Mouse (Mus musculus) splenic B cell, adult 2 months (primary cell): ENCODE measurements around the gene Zfp365.
A peak's percentile ranks its signal among the peaks of the same experiment; 100 is the strongest.

Experiments
- DNase-seq: peaks from one replicate; pipeline ENCODE4 v3.0.0-alpha.2; 2011; ENCODE audit warnings: low read depth, low spot score
- H3K27me3 ChIP-seq: 2 replicates; pipeline ENCODE4 v1.6.1; 2012; ENCODE audit warnings: mild to moderate bottlenecking, low read length, moderate library complexity, mixed read lengths; ENCODE audit not compliant: control insufficient read depth, poor library complexity, insufficient read depth, severe bottlenecking
- H3K36me3 ChIP-seq: 2 replicates; pipeline ENCODE4 v1.6.1; 2012; ENCODE audit warnings: mild to moderate bottlenecking, low read length, moderate library complexity, mixed read lengths; ENCODE audit not compliant: control insufficient read depth, poor library complexity, insufficient read depth, severe bottlenecking

The Zfp365 gene

DNA sequence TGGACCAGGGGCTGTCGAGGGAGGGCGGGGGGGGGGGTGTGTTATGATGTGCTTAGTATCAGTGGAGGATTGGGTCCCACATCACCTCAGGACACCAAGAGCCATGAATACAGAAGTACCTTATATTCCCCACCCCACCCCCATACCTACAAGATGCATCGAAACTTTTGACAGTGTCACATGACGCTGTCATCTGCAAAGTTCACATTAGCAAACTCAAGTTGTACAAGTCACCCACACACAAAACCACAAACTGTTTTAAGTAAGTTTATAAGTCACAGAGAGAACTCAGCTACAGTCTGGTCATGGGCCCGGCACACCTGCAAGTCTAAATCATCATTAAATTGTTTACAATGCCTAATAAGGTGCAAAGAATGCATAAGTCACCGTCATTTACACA is 21.3 kb downstream of the Zfp365 start:
- Histone ChIP-seq H3K36me3 (no peaks in the 10 kb centered on the region), H3K27me3 (no peaks in the 10 kb centered on the region)
- DNase-seq: no peak

DNA sequence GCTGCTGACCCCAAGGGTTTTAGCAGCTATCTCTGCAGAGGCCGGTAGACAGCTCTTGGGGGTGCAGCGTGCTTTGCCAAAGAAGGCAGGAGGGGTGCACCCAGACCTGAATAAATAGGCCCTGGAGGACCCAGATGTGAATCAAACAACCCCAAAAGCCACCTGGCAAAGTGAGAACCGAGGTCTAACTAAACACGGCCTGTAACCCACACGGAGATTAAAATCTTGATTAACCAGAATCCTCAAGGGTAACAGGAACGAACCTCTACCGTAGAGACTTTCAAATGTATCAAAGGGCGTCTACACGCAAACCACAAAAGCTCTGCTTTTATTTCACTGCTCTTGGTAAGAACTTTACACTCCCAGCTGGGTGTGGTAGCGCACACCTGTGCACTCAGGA is 24.5 kb downstream of the Zfp365 start:
- Histone ChIP-seq H3K27me3 (no peaks in the 10 kb centered on the region), H3K36me3 (no peaks in the 10 kb centered on the region)
- DNase-seq: no peak

DNA sequence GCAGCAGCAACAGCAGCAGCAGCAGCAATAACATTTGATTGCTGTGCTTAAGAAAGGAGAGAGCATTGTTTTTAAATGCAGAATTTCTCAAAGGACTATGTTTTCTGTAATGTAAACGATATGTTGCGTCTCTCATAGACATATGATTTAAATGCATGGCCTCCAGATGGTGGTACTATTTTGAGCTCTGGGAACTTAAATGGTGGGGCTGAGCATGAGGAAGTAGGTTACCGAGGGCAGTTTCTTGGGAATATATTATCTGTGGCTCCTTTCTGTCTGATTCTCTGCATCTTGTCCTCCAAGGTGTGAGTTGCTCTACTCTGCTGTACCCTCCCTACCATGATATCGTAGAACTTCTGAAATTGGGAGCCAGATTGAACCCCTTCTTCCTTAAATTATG is 31.8 kb downstream of the Zfp365 start:
- no peaks in the 10 kb centered on the region for H3K36me3 ChIP-seq
- DNase-seq: no peak

DNA sequence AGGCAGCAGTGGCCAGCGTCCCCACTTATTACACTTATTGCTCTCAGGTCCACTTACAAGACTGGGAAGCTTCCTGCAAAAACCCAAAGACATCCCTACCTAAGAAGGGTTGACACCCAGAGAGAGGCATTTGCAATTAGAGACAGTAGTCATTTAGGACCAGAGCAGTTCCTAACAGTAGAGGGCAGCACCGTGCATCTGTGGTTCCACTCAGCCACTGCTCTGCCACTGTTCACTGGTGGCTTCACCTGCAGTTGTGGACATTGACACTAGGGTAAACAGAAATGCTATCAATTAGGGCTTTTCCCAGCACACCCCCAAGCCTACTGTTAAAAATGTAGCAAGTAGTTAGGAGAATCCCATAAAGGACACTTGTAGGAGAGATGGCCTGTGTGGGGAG is 40.7 kb downstream of the Zfp365 start:
- H3K27me3 ChIP-seq: no peaks in the 10 kb centered on the region
- peak; percentile 77 for DNase-seq
- no peaks in the 10 kb centered on the region for H3K36me3 ChIP-seq

More for the DNA sequence above, 31.8 kb downstream of the Zfp365 start:
- H3K27me3 ChIP-seq: no peaks in the 10 kb centered on the region

DNA sequence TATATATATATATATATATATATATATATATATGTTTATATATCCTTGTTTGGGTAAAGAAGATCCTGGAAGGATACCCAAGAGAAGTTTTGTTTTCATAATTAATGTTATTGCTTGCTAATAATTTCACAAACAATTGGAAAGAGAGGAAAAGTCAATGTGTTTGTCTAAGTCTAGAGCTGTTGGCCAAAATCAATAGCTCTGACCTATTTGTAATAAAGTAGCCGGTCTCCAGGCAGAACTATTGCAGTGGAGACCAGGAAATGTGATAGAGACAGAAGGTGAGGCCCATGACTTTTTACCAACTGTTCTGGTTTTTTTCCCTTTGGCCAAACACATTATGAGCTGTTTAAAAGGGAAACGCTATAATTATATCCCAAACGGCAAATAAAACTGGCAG is 44.2 kb downstream of the Zfp365 start:
- Histone ChIP-seq H3K36me3 (no peaks in the 10 kb centered on the region), H3K27me3 (no peaks in the 10 kb centered on the region)
- no peak for DNase-seq

DNA sequence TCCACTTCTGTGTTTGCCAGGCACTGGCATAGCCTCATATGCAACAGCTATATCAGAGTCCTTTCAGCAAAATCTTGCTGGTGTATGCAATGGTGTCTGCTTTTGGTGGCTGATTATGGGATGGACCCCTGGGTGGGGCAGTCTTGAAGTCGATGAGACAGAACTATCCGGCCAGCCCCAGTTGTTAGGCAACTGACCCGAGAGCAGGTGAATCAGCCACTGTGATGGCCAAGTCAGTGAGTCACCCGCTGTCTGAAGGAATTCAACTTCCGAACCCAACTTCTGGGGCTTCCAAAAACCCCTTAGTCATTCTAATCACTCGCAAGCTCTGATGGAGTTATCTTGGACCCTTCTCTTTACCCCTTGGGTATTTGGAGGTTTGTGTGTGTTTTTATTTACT is 46.6 kb downstream of the Zfp365 start:
- H3K36me3 ChIP-seq: no peaks in the 10 kb centered on the region
- DNase-seq: no peak
- H3K27me3 ChIP-seq: no peaks in the 10 kb centered on the region

DNA sequence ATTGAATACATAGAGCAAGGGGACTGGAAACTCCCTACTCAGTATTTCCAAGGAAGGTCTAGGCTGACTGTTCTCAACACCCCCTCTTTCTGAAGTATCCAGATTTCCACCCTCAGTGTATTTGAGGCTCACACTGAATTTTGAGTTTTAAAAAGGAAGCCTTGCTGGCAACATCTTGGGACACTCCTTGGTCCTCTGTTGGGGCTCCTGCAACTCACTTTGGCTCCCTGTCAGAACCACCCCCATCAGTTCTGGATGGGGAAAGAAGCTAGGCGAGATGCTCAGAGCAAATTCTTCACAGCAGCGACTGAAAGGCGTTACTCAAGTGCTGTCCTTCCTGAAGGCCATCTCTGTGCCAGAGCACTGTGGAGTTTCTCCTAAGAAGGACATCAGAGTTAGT is 47.4 kb downstream of the Zfp365 start:
- no peak for DNase-seq
- no peaks in the 10 kb centered on the region for H3K36me3 ChIP-seq
- H3K27me3 ChIP-seq: no peaks in the 10 kb centered on the region

DNA sequence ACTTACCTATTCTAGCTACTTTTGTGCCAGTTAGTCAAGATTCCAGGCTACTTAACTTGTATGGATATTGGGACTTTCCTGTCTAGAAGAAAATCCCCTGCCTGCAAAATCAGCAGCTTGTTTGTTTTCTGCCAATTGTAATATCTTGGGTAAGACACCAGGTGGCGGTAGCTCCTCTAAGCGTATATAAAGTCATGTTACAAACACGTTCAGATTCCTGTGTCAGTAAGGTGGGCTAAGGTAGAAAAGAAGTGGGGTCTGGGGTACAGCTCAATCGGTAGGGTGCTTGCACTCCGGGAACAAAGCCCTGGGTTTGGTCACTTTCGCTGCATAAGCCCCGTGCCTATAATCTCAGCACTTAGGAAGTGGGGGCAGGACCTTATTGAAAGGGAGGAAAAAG is 50.1 kb downstream of the Zfp365 start:
- DNase-seq: peak; percentile 56
- no peaks in the 10 kb centered on the region for H3K36me3 ChIP-seq
- H3K27me3 ChIP-seq: no peaks in the 10 kb centered on the region

DNA sequence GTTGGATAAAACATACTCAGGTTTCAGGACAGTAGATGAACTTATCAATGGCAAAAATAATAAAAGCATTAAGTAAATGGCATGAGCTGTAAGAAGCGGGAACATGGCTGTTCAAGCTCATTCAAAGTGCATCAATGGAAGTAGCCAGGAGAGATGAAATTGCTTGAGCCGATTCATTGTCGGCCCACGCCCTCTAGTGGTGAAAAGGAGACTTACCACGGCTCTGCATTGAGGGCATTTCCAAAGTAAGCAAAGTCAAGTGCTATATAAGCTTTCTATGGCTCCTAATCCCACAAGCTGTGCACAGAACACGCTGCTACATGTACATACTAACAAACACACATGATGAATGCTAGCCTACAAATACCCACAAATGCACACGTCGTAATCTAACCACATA is 53.6 kb downstream of the Zfp365 start:
- no peaks in the 10 kb centered on the region for H3K27me3 ChIP-seq
- no peaks in the 10 kb centered on the region for H3K36me3 ChIP-seq
- peak; percentile 80 for DNase-seq

DNA sequence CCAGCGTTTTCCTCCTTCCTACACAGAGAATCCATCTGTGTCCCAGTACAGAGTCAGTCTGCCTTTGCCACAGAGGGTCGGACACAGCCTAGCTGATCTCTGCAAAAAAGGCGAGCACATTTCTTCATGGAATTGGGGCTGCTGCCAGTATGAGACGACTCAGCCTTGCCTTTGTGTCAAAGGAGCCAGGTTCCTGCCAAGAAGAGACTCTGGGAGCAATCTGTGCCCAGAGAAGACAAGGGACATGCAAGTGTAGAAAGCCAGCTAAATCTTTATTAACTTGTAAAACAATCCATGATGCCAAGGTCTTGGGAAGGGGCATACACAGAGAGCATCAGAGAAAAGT is 54.9 kb downstream of the Zfp365 start:
- Histone ChIP-seq H3K36me3 (no peaks in the 10 kb centered on the region), H3K27me3 (no peaks in the 10 kb centered on the region)
- DNase-seq: no peak

DNA sequence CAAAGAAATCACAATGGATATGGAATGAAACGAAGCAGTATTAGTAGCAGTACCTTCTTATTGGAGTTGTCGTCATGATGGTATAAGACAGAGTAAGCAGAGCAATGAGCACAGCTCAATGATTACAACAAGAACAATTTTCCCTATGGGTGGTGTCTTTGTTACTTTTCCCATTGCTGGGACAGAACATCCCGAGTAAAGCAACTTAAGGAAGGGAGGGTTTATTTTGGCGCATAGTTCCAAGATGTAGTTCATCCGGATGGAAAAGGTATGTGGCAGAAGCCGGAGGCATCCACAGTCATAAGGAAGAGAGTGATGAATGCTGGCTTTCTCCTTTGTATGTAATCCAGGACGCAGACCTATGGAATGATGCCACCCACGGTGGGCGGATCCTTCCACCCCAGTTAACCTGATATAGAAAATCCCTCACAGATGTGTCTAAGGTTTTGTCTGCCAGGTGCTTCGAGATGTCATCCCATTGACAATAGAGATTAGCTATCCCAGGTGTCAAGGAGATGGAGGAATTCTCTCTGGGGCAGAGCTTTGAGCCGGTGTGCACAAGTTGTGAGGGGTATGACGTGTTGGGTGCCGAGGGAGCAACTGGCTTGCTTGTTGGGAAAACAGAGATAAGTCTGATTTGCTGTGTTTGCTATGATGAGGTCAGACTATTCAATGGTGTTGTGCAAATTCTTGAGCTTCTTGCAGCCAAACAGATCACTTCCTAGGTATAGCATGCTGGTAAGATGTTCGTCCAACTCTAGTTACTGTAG is 55.5 kb downstream of the Zfp365 start:
- H3K27me3 ChIP-seq: no peaks in the 10 kb centered on the region
- no peak for DNase-seq
- no peaks in the 10 kb centered on the region for H3K36me3 ChIP-seq

DNA sequence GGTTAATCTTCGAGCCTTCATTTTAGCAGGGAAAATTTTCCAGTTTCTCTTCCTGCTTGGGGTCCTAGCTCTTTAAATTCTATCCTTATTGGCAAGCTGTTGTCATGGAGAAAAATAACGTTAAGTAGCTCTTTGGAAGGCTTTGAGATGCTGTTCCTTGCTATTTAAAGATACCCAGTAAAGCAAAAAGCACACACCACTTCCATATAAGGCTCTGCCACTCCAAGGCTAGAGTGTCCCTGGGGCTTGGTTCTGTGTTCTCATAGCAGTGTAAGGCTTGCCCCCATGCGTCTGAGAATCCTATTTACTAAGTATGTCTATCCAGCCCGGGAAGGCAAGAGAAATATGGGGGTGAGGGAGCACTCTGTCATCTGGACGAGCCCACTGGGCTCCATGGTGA is 56.7 kb downstream of the Zfp365 start:
- H3K36me3 ChIP-seq: no peaks in the 10 kb centered on the region
- DNase-seq: no peak
- no peaks in the 10 kb centered on the region for H3K27me3 ChIP-seq

DNA sequence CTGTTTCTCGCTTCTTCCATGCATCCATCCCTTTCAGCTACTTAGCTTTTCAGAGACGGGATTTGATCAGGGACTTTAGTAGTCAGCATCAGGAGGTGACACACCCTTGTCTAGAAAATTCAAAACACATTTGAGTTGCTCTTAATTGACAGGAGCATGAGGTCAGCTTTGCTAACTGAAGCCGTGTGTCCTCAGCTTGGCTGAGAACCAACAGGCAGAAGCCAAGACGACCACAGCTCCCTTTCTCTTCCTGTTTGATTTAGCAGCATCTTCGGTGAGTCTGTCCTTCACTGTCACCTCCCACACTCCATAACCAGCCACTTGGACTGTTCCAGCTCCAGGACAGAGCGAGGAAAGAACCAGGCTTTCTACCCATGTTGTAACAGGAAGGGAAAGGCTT is 60.1 kb downstream of the Zfp365 start:
- no peaks in the 10 kb centered on the region for H3K36me3 ChIP-seq
- no peaks in the 10 kb centered on the region for H3K27me3 ChIP-seq
- DNase-seq: no peak

DNA sequence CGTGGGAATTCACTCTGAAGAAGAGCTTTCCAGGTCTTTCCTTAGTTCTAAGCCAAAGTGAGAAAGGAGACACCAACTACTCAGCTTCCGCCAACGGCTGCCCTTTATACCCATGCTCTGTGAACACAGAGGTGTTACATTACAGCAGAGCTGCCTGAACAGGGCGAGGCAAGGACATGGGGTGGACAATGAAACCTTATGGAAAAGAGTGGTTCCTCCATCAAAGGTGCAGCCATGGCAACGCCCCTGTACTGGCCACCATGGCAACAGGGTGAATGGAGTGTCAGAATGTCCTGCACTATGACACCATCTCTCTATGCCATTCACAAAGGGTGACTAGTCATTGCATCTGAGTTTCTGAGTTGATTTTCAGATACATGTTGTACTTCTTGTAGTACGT is 61.4 kb downstream of the Zfp365 start:
- DNase-seq: no peak
- H3K36me3 ChIP-seq: no peaks in the 10 kb centered on the region
- H3K27me3 ChIP-seq: no peaks in the 10 kb centered on the region

DNA sequence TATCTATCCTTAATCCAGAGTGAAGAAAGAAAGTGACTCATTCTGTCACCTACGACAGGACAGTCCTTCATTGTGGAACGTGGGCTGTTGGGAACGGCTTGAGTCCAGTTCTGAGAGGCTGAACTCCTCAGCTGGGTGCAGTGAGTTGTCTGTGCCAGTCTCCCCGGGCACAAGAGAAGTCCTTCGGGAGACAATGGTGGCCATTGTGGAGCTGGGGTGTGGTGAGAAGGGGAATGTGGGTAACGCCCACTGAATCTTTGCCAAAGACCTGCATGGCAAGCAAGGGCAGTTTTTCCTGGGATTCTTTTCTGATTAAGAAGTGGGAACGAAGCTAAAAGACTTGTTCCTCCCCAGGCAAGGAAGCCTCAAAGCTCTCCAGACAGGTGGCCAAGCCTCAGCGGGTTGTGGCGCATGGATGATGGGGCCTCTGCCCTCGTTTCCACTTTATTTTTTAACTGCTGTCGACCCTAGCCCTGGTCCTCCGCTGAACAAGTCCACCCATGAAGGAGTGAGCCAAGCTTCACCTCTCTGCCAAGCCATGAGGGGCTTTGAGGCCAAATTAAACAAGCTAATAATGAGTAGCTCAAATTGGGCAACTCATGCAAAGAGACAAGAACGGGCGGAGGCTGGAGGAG is 66.3 kb downstream of the Zfp365 start:
- DNase-seq: no peak
- H3K36me3 ChIP-seq: no peaks in the 10 kb centered on the region
- no peaks in the 10 kb centered on the region for H3K27me3 ChIP-seq

DNA sequence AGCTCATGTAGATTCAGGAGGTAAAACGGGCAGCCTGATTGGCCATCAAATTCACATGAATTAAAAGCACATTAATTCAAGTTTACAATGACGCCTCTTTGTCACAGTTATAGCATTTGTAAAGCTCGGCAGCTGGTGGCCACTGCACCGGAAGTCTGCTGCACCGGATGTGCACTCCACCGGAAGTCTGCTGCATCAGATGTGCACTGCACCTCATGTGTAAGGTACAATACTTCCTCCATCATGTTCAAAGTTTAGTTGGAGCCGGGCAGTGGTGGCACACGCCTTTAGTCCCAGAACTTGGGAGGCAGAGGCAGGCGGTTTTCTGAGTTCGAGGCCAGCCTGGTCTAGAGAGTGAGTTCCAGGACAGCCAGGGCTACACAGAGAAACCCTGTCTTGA is 70.9 kb downstream of the Zfp365 start:
- Histone ChIP-seq H3K27me3 (no peaks in the 10 kb centered on the region), H3K36me3 (no peaks in the 10 kb centered on the region)
- DNase-seq: no peak
